ENCODE assay signal across 25 mouse cellular contexts in the genomic region with DNA sequence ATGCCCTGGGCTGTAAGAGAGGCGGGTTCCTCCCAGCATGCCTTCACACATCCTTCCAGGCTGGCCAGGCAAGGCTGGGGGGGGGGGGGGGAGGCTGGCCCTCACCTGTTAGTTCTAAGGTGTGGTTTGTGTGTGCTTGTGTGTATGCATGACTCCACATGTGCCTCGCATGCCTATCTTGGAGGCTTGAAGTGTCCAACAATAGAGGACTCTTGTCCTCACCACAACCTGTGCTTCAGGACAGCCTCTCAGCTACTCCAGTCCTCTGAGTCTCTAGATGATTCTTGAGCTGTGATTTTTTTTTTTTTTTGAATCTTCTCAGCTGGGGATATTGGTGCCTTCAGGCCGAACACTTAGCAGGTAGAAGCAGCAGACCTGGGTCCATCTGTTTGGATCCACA. TPM values are rescaled to one million over a fixed set of nuclear protein-coding genes. Genes with fewer than 3 reads are reported as not detected.
DNase-seq lines count a peak whose midpoint lies in the region; ATAC-seq lines count a peak whose summit lies in the region.
"Had no signal": no experiment of that assay in that cellular context is flagged by ENCODE, and none has a peak within 500 bp of the region (broad histone marks: within the 10 kb centered on the region; RNA-seq: fewer than 3 reads in every experiment).

No protein-coding gene starts in this region.

- H3K27ac ChIP-seq in forebrain, embryonic 10.5 days: peak overlapping the region; percentile 48
- H3K27ac ChIP-seq in forebrain, embryonic 11.5 days (ENCODE audit: low read depth, low read length): no peak overlapping the region
- 0 out of 2 replicates have a peak overlapping the region, but pooled peaks have one; percentile 23 for H3K27ac ChIP-seq in midbrain, embryonic 10.5 days (replicated peaks)
- no peak overlapping the region for H3K27ac ChIP-seq in midbrain, embryonic 11.5 days (ENCODE audit: low read depth, low read length)
- H3K27ac ChIP-seq in embryonic facial prominence, embryonic 12.5 days: peak overlapping the region; percentile 41; the same call in 1 of the 2 replicates
- no peak overlapping the region for H3K27ac ChIP-seq in intestine, embryonic 16.5 days (ENCODE audit: low read length)
- H3K27ac ChIP-seq: embryonic facial prominence, embryonic 15.5 days; forebrain, embryonic 12.5 days had no signal

- H3K4me3 ChIP-seq in forebrain, embryonic 10.5 days: no peak overlapping the region
- no peak overlapping the region for H3K4me3 ChIP-seq in forebrain, embryonic 11.5 days (ENCODE audit: low read depth, low read length)
- H3K4me3 ChIP-seq in midbrain, embryonic 10.5 days: no peak overlapping the region
- H3K4me3 ChIP-seq in midbrain, embryonic 11.5 days (ENCODE audit: low read depth, low read length): no peak overlapping the region
- H3K4me3 ChIP-seq in embryonic facial prominence, embryonic 12.5 days: no peak overlapping the region
- no peak overlapping the region for H3K4me3 ChIP-seq in intestine, embryonic 16.5 days (ENCODE audit: low read length)
- H3K4me3 ChIP-seq: embryonic facial prominence, embryonic 13.5 days; embryonic facial prominence, embryonic 15.5 days; erythroblast, embryonic 14.5 days; forebrain, embryonic 12.5 days had no signal

- DNase-seq in forebrain, embryonic 10.5 days (ENCODE audit: extremely low spot score, low spot score): no peak
- DNase-seq in forebrain, embryonic 11.5 days (ENCODE audit: low spot score): no peak
- DNase-seq in midbrain, embryonic 10.5 days (ENCODE audit: low spot score): no peak
- no peak for DNase-seq in midbrain, embryonic 11.5 days (ENCODE audit: low spot score, missing footprints)
- no peak for DNase-seq in urinary bladder, postnatal 4 days (ENCODE audit: low spot score in 2 of 2)
- DNase-seq: adrenal gland, adult 8-10 months; adrenal gland, postnatal 14 days; B cell, adult 2 months; cerebellum, adult 11-12 months; cerebellum, adult 2 months; cerebellum, adult 9-10 months; cerebellum, postnatal 10 days; cerebellum, postnatal 25 days had no signal

- peaks cover 7% of the 10 kb centered on the region for H3K9me3 ChIP-seq in forebrain, embryonic 10.5 days
- H3K9me3 ChIP-seq in forebrain, embryonic 11.5 days (ENCODE audit: control insufficient read depth, low read length): no peaks in the 10 kb centered on the region
- H3K9me3 ChIP-seq in midbrain, embryonic 10.5 days (replicated peaks): no peaks in the 10 kb centered on the region; the same call in 1 of the 2 replicates
- H3K9me3 ChIP-seq in midbrain, embryonic 11.5 days (ENCODE audit: control insufficient read depth, low read length): no peaks in the 10 kb centered on the region
- H3K9me3 ChIP-seq in embryonic facial prominence, embryonic 12.5 days: peaks cover 6% of the 10 kb centered on the region; the same call in 1 of the 2 replicates
- no peaks in the 10 kb centered on the region for H3K9me3 ChIP-seq in intestine, embryonic 16.5 days (ENCODE audit: control insufficient read depth, low read length)
- H3K9me3 ChIP-seq: embryonic facial prominence, embryonic 15.5 days; forebrain, embryonic 12.5 days had no signal

- WGBS in forebrain, embryonic 10.5 days: 73% methylated on average over 3 of the region's 3 CpGs
- 72% methylated on average over 3 of the region's 3 CpGs for WGBS in forebrain, embryonic 11.5 days
- WGBS in midbrain, embryonic 10.5 days: 73% methylated on average over 3 of the region's 3 CpGs
- WGBS in midbrain, embryonic 11.5 days: 74% methylated on average over 3 of the region's 3 CpGs
- WGBS in embryonic facial prominence, embryonic 12.5 days: 79% methylated on average over 3 of the region's 3 CpGs
- WGBS in intestine, embryonic 16.5 days: 83% methylated on average over 3 of the region's 3 CpGs

- no peak overlapping the region for H3K4me2 ChIP-seq in forebrain, embryonic 11.5 days (ENCODE audit: low read depth, low read length, severe bottlenecking)
- no peak overlapping the region for H3K4me2 ChIP-seq in midbrain, embryonic 11.5 days
- no peak overlapping the region for H3K4me2 ChIP-seq in embryonic facial prominence, embryonic 12.5 days (replicated peaks)
- no peak overlapping the region for H3K4me2 ChIP-seq in intestine, embryonic 16.5 days (ENCODE audit: low read depth, low read length)
- H3K4me2 ChIP-seq: embryonic facial prominence, embryonic 13.5 days; embryonic facial prominence, embryonic 15.5 days; forebrain, embryonic 12.5 days had no signal

- H3K9ac ChIP-seq in forebrain, embryonic 11.5 days (ENCODE audit: low read length): no peak overlapping the region
- H3K9ac ChIP-seq in midbrain, embryonic 11.5 days (ENCODE audit: low read length): no peak overlapping the region
- no peak overlapping the region for H3K9ac ChIP-seq in embryonic facial prominence, embryonic 12.5 days
- H3K9ac ChIP-seq in intestine, embryonic 16.5 days (ENCODE audit: low read depth, low read length): no peak overlapping the region
- H3K9ac ChIP-seq: embryonic facial prominence, embryonic 13.5 days; embryonic facial prominence, embryonic 15.5 days; forebrain, embryonic 12.5 days had no signal

- H3K36me3 ChIP-seq in forebrain, embryonic 10.5 days (replicated peaks): no peaks in the 10 kb centered on the region
- H3K36me3 ChIP-seq in forebrain, embryonic 11.5 days (ENCODE audit: control insufficient read depth, insufficient read depth, low read length): no peaks in the 10 kb centered on the region
- H3K36me3 ChIP-seq in midbrain, embryonic 10.5 days: no peaks in the 10 kb centered on the region
- H3K36me3 ChIP-seq in midbrain, embryonic 11.5 days (ENCODE audit: control insufficient read depth, insufficient read depth, low read length): no peaks in the 10 kb centered on the region
- no peaks in the 10 kb centered on the region for H3K36me3 ChIP-seq in embryonic facial prominence, embryonic 12.5 days
- H3K36me3 ChIP-seq in intestine, embryonic 16.5 days (ENCODE audit: control insufficient read depth, insufficient read depth, low read length): no peaks in the 10 kb centered on the region
- H3K36me3 ChIP-seq: embryonic facial prominence, embryonic 13.5 days; embryonic facial prominence, embryonic 15.5 days; forebrain, embryonic 12.5 days; G1E had no signal

- no peaks in the 10 kb centered on the region for H3K27me3 ChIP-seq in forebrain, embryonic 10.5 days (ENCODE audit: poor library complexity, severe bottlenecking)
- H3K27me3 ChIP-seq in forebrain, embryonic 11.5 days (ENCODE audit: control insufficient read depth, insufficient read depth, low read length): no peaks in the 10 kb centered on the region
- no peaks in the 10 kb centered on the region for H3K27me3 ChIP-seq in midbrain, embryonic 10.5 days (ENCODE audit: low read depth, poor library complexity, severe bottlenecking)
- H3K27me3 ChIP-seq in midbrain, embryonic 11.5 days (ENCODE audit: control insufficient read depth, insufficient read depth, low read length): no peaks in the 10 kb centered on the region
- H3K27me3 ChIP-seq in embryonic facial prominence, embryonic 12.5 days: peaks cover 9% of the 10 kb centered on the region; the same call in 1 of the 2 replicates
- no peaks in the 10 kb centered on the region for H3K27me3 ChIP-seq in intestine, embryonic 16.5 days (replicated peaks; ENCODE audit: control insufficient read depth, insufficient read depth, low read length)
- H3K27me3 ChIP-seq: embryonic facial prominence, embryonic 13.5 days; embryonic facial prominence, embryonic 15.5 days had no signal

- no peak for ATAC-seq in forebrain, embryonic 11.5 days (replicated peaks; ENCODE audit: low FRiP score)
- ATAC-seq in midbrain, embryonic 11.5 days (ENCODE audit: low FRiP score): no peak
- ATAC-seq in embryonic facial prominence, embryonic 12.5 days (ENCODE audit: insufficient number of reproducible peaks, insufficient read depth, low FRiP score, low TSS enrichment): no peak
- no peak for ATAC-seq in intestine, embryonic 16.5 days
- ATAC-seq: activated CD4-positive, CD25-positive, alpha-beta regulatory T cell, adult 4 months; CD4-positive, CD25-positive, alpha-beta regulatory T cell, adult 4 months; forebrain, embryonic 14.5 days; forebrain, embryonic 16.5 days; Patski had no signal

- peaks cover 39% of the 10 kb centered on the region for H3K4me1 ChIP-seq in forebrain, embryonic 10.5 days
- no peaks in the 10 kb centered on the region for H3K4me1 ChIP-seq in forebrain, embryonic 11.5 days (replicated peaks; ENCODE audit: control insufficient read depth, insufficient read depth, low read length)
- peaks cover 21% of the 10 kb centered on the region for H3K4me1 ChIP-seq in midbrain, embryonic 10.5 days
- H3K4me1 ChIP-seq in midbrain, embryonic 11.5 days (ENCODE audit: control insufficient read depth, insufficient read depth, low read length): no peaks in the 10 kb centered on the region
- H3K4me1 ChIP-seq in embryonic facial prominence, embryonic 12.5 days: peaks cover 34% of the 10 kb centered on the region
- no peaks in the 10 kb centered on the region for H3K4me1 ChIP-seq in intestine, embryonic 16.5 days (ENCODE audit: control insufficient read depth, insufficient read depth, low read length)

RNA-seq across cellular contexts. Expression of a gene that starts 50.2 kb away (rescaled TPM):
- polyA plus RNA-seq in forebrain, embryonic 10.5 days (2016; fragmentation: Nextera tagmentation; extraction: Ambion mirVana): 73.0 and 75.0 TPM in 2 replicates
- 83.2 and 83.7 TPM in 2 replicates for polyA plus RNA-seq in forebrain, embryonic 11.5 days (2014; fragmentation: Nextera tagmentation; extraction: Ambion mirVana)
- 84.5 and 105 TPM in 2 replicates for polyA plus RNA-seq in midbrain, embryonic 10.5 days (2016; fragmentation: Nextera tagmentation; extraction: Ambion mirVana)
- 95.5 and 105 TPM in 2 replicates for polyA plus RNA-seq in midbrain, embryonic 11.5 days (2014; fragmentation: Nextera tagmentation; extraction: Ambion mirVana)
- polyA plus RNA-seq in embryonic facial prominence, embryonic 12.5 days (2016; fragmentation: Nextera tagmentation; extraction: Ambion mirVana): 113 and 115 TPM in 2 replicates
- polyA plus RNA-seq in intestine, embryonic 16.5 days (2015; fragmentation: Nextera tagmentation; extraction: Ambion mirVana): 78.4 and 82.6 TPM in 2 replicates

Comparison
In these comparisons a context has a peak if more than half of its experiments do, and no peak if none do; other contexts are left out.
1. H3K27ac ChIP-seq: peak in forebrain, embryonic 10.5 days (single experiment), midbrain, embryonic 10.5 days (single experiment) and embryonic facial prominence, embryonic 12.5 days (single experiment); none in forebrain, embryonic 11.5 days (single experiment), midbrain, embryonic 11.5 days (single experiment) and intestine, embryonic 16.5 days (single experiment).